Mouse (Mus musculus) intestine, embryonic 14.5 days (tissue): ENCODE measurements around the gene Plekhb2. TPM values are rescaled to one million over a fixed set of nuclear protein-coding genes. Genes with fewer than 3 reads are reported as not detected.

ENCODE experiments used
- ATAC-seq: fragments of 200-750 bp; cut with Nextera tagmentation; replicated peaks from 2 replicates; pipeline ENCODE4 v1.8.0; 2017; ENCODE audit warnings: low read depth, moderate number of reproducible peaks, moderate TSS enrichment, moderate library complexity; ENCODE audit not compliant: low FRiP score, low TSS enrichment
- DNase-seq: peaks from one replicate; pipeline ENCODE4 v3.0.0-alpha.2; 2018; ENCODE audit warnings: low spot score
- H3K27ac ChIP-seq: fragments of 300-500 bp; sonication (generic); 2 replicates; pipeline ENCODE4 v1.5.1; 2014; ENCODE audit warnings: low read depth, mild to moderate bottlenecking, control low read depth
- H3K27me3 ChIP-seq: fragments of 300-500 bp; sonication (generic); replicated peaks from 2 replicates; pipeline ENCODE4 v1.6.1; 2014; ENCODE audit warnings: low read length, control low read depth; ENCODE audit not compliant: control insufficient read depth, insufficient read depth
- H3K36me3 ChIP-seq: fragments of 300-500 bp; sonication (generic); 2 replicates; pipeline ENCODE4 v1.6.1; 2014; ENCODE audit warnings: low read length, control low read depth; ENCODE audit not compliant: control insufficient read depth, insufficient read depth
- H3K4me1 ChIP-seq: fragments of 300-500 bp; sonication (generic); replicated peaks from 2 replicates; pipeline ENCODE4 v1.6.1; 2014; ENCODE audit warnings: low read length, control low read depth, mixed read lengths; ENCODE audit not compliant: control insufficient read depth, insufficient read depth
- H3K4me2 ChIP-seq: fragments of 300-500 bp; sonication (generic); 2 replicates; pipeline ENCODE4 v1.6.1; 2014; ENCODE audit warnings: low read length
- H3K4me3 ChIP-seq: fragments of 300-500 bp; sonication (generic); 2 replicates; pipeline ENCODE4 v1.5.1; 2014; ENCODE audit warnings: low read depth, low read length, control low read depth, mixed read lengths
- H3K9ac ChIP-seq: fragments of 300-500 bp; sonication (generic); 2 replicates; pipeline ENCODE4 v1.6.1; 2014; ENCODE audit warnings: mild to moderate bottlenecking, low read length
- H3K9me3 ChIP-seq: fragments of 300-500 bp; sonication (generic); 2 replicates; pipeline ENCODE4 v1.6.1; 2016; ENCODE audit warnings: low read length, control low read depth; ENCODE audit not compliant: control insufficient read depth
- WGBS: fragments of 180-500 bp; shearing (Covaris S2); extraction: QIAGEN DNeasy Blood & Tissue Kit; methylation state at CpG from one replicate; pipeline ENCODE4 v1.1.7; 2014; 5-methylcytosine and 5-hydroxymethylcytosine counted together
- polyA plus RNA-seq: library from polyadenylated mRNA; unstranded; fragments of >200 nt; fragmentation: Nextera tagmentation; extraction: Ambion mirVana; gene quantifications from 2 replicates; pipeline ENCODE4 v1.2.1, GENCODE M21; 2014

Plekhb2 gene
- polyA plus RNA-seq, 1 experiment from 2014 or later = 56.1 TPM

- ATAC-seq (no peak), DNase-seq (no peak)
- Histone ChIP-seq H3K4me3 (no peak overlapping the region), H3K27me3 (no peaks in the 10 kb centered on the region), H3K27ac (no peak overlapping the region), H3K9ac (no peak overlapping the region), H3K4me2 (no peak overlapping the region), H3K9me3 (no peaks in the 10 kb centered on the region), H3K4me1 (no peaks in the 10 kb centered on the region), H3K36me3 (peaks cover 68% of the 10 kb centered on the region)
- WGBS = 56% methylated on average over 6 of the region's 6 CpGs
Observed at GRCm38 (mm10) chr1:34811581-34811980, 38.2 kb upstream of the Plekhb2 start.

GRCm38 (mm10) chr1:34812407-34813247 is 37.1 kb upstream of the Plekhb2 start:
- DNase-seq (no peak), ATAC-seq (no peak)
- no peaks in the 10 kb centered on the region for H3K4me1 ChIP-seq
- H3K27me3 ChIP-seq = no peaks in the 10 kb centered on the region
- H3K27ac ChIP-seq = no peak overlapping the region
- no peak overlapping the region for H3K9ac ChIP-seq
- peaks cover 78% of the 10 kb centered on the region for H3K36me3 ChIP-seq
- no peak overlapping the region for H3K4me3 ChIP-seq
- 85% methylated on average over 13 of the region's 13 CpGs for WGBS
- H3K9me3 ChIP-seq = no peaks in the 10 kb centered on the region
- no peak overlapping the region for H3K4me2 ChIP-seq

GRCm38 (mm10) chr1:34815843-34816242 is 33.9 kb upstream of the Plekhb2 start:
- Histone ChIP-seq H3K9ac (no peak overlapping the region), H3K4me3 (no peak overlapping the region), H3K9me3 (no peaks in the 10 kb centered on the region), H3K4me2 (no peak overlapping the region), H3K27ac (no peak overlapping the region), H3K27me3 (no peaks in the 10 kb centered on the region), H3K4me1 (no peaks in the 10 kb centered on the region), H3K36me3 (peaks cover 99% of the 10 kb centered on the region)
- 82% methylated on average over 6 of the region's 6 CpGs for WGBS
- DNase-seq = no peak
- no peak for ATAC-seq

GRCm38 (mm10) chr1:34819225-34819910 is 30.4 kb upstream of the Plekhb2 start:
- H3K4me2 ChIP-seq = no peak overlapping the region
- ATAC-seq (no peak), DNase-seq (no peak)
- no peaks in the 10 kb centered on the region for H3K9me3 ChIP-seq
- peaks cover 95% of the 10 kb centered on the region for H3K36me3 ChIP-seq
- WGBS = 93% methylated on average over 6 of the region's 6 CpGs
- H3K4me3 ChIP-seq = no peak overlapping the region
- no peak overlapping the region for H3K9ac ChIP-seq
- H3K27ac ChIP-seq = no peak overlapping the region
- H3K27me3 ChIP-seq = no peaks in the 10 kb centered on the region
- H3K4me1 ChIP-seq = no peaks in the 10 kb centered on the region

GRCm38 (mm10) chr1:34821411-34821810 is 28.4 kb upstream of the Plekhb2 start:
- Histone ChIP-seq H3K27ac (no peak overlapping the region), H3K4me1 (no peaks in the 10 kb centered on the region), H3K27me3 (no peaks in the 10 kb centered on the region), H3K4me2 (no peak overlapping the region), H3K9me3 (no peaks in the 10 kb centered on the region), H3K9ac (no peak overlapping the region), H3K4me3 (no peak overlapping the region), H3K36me3 (peaks cover 94% of the 10 kb centered on the region)
- 96% methylated on average over 2 of the region's 2 CpGs for WGBS
- ATAC-seq (no peak), DNase-seq (no peak)

- no peaks in the 10 kb centered on the region for H3K9me3 ChIP-seq
- WGBS = 93% methylated on average over 7 of the region's 7 CpGs
- H3K4me3 ChIP-seq = no peak overlapping the region
- no peak overlapping the region for H3K4me2 ChIP-seq
- no peak overlapping the region for H3K9ac ChIP-seq
- ATAC-seq (no peak), DNase-seq (no peak)
- no peaks in the 10 kb centered on the region for H3K4me1 ChIP-seq
- peaks cover 94% of the 10 kb centered on the region for H3K36me3 ChIP-seq
- H3K27me3 ChIP-seq = no peaks in the 10 kb centered on the region
- no peak overlapping the region for H3K27ac ChIP-seq
Observed at GRCm38 (mm10) chr1:34822003-34822402, 27.8 kb upstream of the Plekhb2 start.

GRCm38 (mm10) chr1:34822746-34823145 is 27.0 kb upstream of the Plekhb2 start:
- no peaks in the 10 kb centered on the region for H3K9me3 ChIP-seq
- WGBS = 98% methylated on average over 7 of the region's 7 CpGs
- no peaks in the 10 kb centered on the region for H3K27me3 ChIP-seq
- no peak overlapping the region for H3K4me3 ChIP-seq
- no peak overlapping the region for H3K9ac ChIP-seq
- H3K27ac ChIP-seq = no peak overlapping the region
- no peak overlapping the region for H3K4me2 ChIP-seq
- H3K4me1 ChIP-seq = no peaks in the 10 kb centered on the region
- no peak for ATAC-seq
- no peak for DNase-seq
- H3K36me3 ChIP-seq = peaks cover 94% of the 10 kb centered on the region

GRCm38 (mm10) chr1:34823353-34823752 is 26.4 kb upstream of the Plekhb2 start:
- no peaks in the 10 kb centered on the region for H3K4me1 ChIP-seq
- ATAC-seq = no peak
- no peak overlapping the region for H3K4me2 ChIP-seq
- H3K4me3 ChIP-seq = no peak overlapping the region
- no peak for DNase-seq
- 85% methylated on average over 6 of the region's 6 CpGs for WGBS
- H3K9me3 ChIP-seq = no peaks in the 10 kb centered on the region
- H3K36me3 ChIP-seq = peaks cover 94% of the 10 kb centered on the region
- no peak overlapping the region for H3K27ac ChIP-seq
- H3K27me3 ChIP-seq = no peaks in the 10 kb centered on the region
- no peak overlapping the region for H3K9ac ChIP-seq
